9 mouse cellular contexts compared by ENCODE assay signal in genomic region chr2:151039726-151040125, GRCm38 (mm10). TPM values are rescaled to one million over a fixed set of nuclear protein-coding genes. Genes with fewer than 3 reads are reported as not detected.
DNase-seq lines count a peak whose midpoint lies in the region; ATAC-seq and TF ChIP-seq lines count a peak whose summit lies in the region.
"Had no signal": no experiment of that assay in that cellular context is flagged by ENCODE, and none has a peak within 500 bp of the region (broad histone marks: within the 10 kb centered on the region; RNA-seq: fewer than 3 reads in every experiment).

No protein-coding gene starts in this region.

- H3K27me3 ChIP-seq in kidney, embryonic 16.5 days (ENCODE audit: insufficient read depth, low read length), result no peaks in the 10 kb centered on the region
- no peaks in the 10 kb centered on the region for H3K27me3 ChIP-seq in heart, postnatal 0 days (ENCODE audit: control insufficient read depth, insufficient read depth, low read length)
- H3K27me3 ChIP-seq in liver, embryonic 15.5 days, result no peaks in the 10 kb centered on the region
- no peaks in the 10 kb centered on the region for H3K27me3 ChIP-seq in stomach, postnatal 0 days (ENCODE audit: control insufficient read depth, insufficient read depth, low read length)

- peak overlapping the region; percentile 73 for H3K4me2 ChIP-seq in kidney, embryonic 16.5 days (replicated peaks; ENCODE audit: low read depth, low read length)
- peak overlapping the region; percentile 98 for H3K4me2 ChIP-seq in heart, postnatal 0 days (ENCODE audit: low read depth, low read length)
- peak overlapping the region; percentile 92 for H3K4me2 ChIP-seq in liver, embryonic 15.5 days
- H3K4me2 ChIP-seq in stomach, postnatal 0 days (replicated peaks; ENCODE audit: low read depth), result peak overlapping the region; percentile 90

- no peak for TF ChIP-seq EP300 in heart, postnatal 0 days (IDR thresholded peaks at IDR 0.05; ENCODE audit: low read depth)
- no peak for TF ChIP-seq EP300 in stomach, postnatal 0 days (optimal IDR thresholded peaks at IDR 0.05)

- no peaks in the 10 kb centered on the region for H3K36me3 ChIP-seq in kidney, embryonic 16.5 days (ENCODE audit: insufficient read depth, low read length)
- no peaks in the 10 kb centered on the region for H3K36me3 ChIP-seq in heart, postnatal 0 days (replicated peaks; ENCODE audit: control insufficient read depth, insufficient read depth, low read length)
- peaks cover 9% of the 10 kb centered on the region; the same call in 1 of the 2 replicates for H3K36me3 ChIP-seq in liver, embryonic 15.5 days (replicated peaks)
- H3K36me3 ChIP-seq in stomach, postnatal 0 days (ENCODE audit: control insufficient read depth, insufficient read depth, low read length), result no peaks in the 10 kb centered on the region

- ATAC-seq in kidney, embryonic 16.5 days (ENCODE audit: low FRiP score, low TSS enrichment), result peak; percentile 32; the same call in 1 of the 2 replicates
- ATAC-seq in heart, postnatal 0 days (ENCODE audit: insufficient read depth, low read depth), result no peak
- ATAC-seq in liver, embryonic 15.5 days (ENCODE audit: insufficient read depth), result no peak
- ATAC-seq in stomach, postnatal 0 days (ENCODE audit: low FRiP score, low TSS enrichment), result peak; percentile 4; the same call in 1 of the 2 replicates

- no peak for TF ChIP-seq CTCF in heart, postnatal 0 days (IDR thresholded peaks at IDR 0.05; ENCODE audit: low read depth)
- TF ChIP-seq CTCF in stomach, postnatal 0 days (IDR thresholded peaks at IDR 0.05; ENCODE audit: low read depth), result no peak

- peak overlapping the region; percentile 99 for H3K4me3 ChIP-seq in kidney, embryonic 16.5 days (ENCODE audit: low read length)
- peak overlapping the region; percentile 88 for H3K4me3 ChIP-seq in heart, postnatal 0 days (ENCODE audit: low read depth, low read length)
- H3K4me3 ChIP-seq in liver, embryonic 15.5 days (replicated peaks), result peak overlapping the region; percentile 94
- peak overlapping the region; percentile 89 for H3K4me3 ChIP-seq in stomach, postnatal 0 days (ENCODE audit: low read depth, low read length)

- no peaks in the 10 kb centered on the region; the same call in 1 of the 2 replicates for H3K9me3 ChIP-seq in kidney, embryonic 16.5 days (ENCODE audit: low read length)
- H3K9me3 ChIP-seq in heart, postnatal 0 days (replicated peaks; ENCODE audit: control insufficient read depth, low read length), result no peaks in the 10 kb centered on the region
- H3K9me3 ChIP-seq in liver, embryonic 15.5 days (replicated peaks), result no peaks in the 10 kb centered on the region
- H3K9me3 ChIP-seq in stomach, postnatal 0 days (ENCODE audit: control insufficient read depth, low read length), result no peaks in the 10 kb centered on the region

- H3K4me1 ChIP-seq in kidney, embryonic 16.5 days (ENCODE audit: insufficient read depth, low read length), result peaks cover 14% of the 10 kb centered on the region
- H3K4me1 ChIP-seq in heart, postnatal 0 days (ENCODE audit: control insufficient read depth, insufficient read depth), result peaks cover 15% of the 10 kb centered on the region
- peaks cover 42% of the 10 kb centered on the region for H3K4me1 ChIP-seq in liver, embryonic 15.5 days (replicated peaks)
- no peaks in the 10 kb centered on the region for H3K4me1 ChIP-seq in stomach, postnatal 0 days (replicated peaks; ENCODE audit: control insufficient read depth, insufficient read depth)

- WGBS in kidney, embryonic 16.5 days, result 31% methylated on average over 8 of the region's 8 CpGs
- WGBS in heart, postnatal 0 days, result 44% methylated on average over 8 of the region's 8 CpGs
- 30% methylated on average over 8 of the region's 8 CpGs for WGBS in liver, embryonic 15.5 days (ENCODE audit: insufficient replicate concordance)
- 26% methylated on average over 8 of the region's 8 CpGs for WGBS in stomach, postnatal 0 days

- peak overlapping the region; percentile 85 for H3K9ac ChIP-seq in kidney, embryonic 16.5 days (replicated peaks; ENCODE audit: low read length)
- H3K9ac ChIP-seq in heart, postnatal 0 days (replicated peaks; ENCODE audit: low read depth, low read length), result peak overlapping the region; percentile 86
- H3K9ac ChIP-seq in liver, embryonic 15.5 days, result peak overlapping the region; percentile 98
- peak overlapping the region; percentile 81 for H3K9ac ChIP-seq in stomach, postnatal 0 days (ENCODE audit: low read length)

- no peak for DNase-seq in kidney, adult 9 months
- peak; percentile 48 for DNase-seq in brain, adult 2 months (ENCODE audit: low read depth, low spot score)
- DNase-seq in heart, postnatal 0 days (ENCODE audit: low spot score), result no peak
- peak; percentile 17 for DNase-seq in stomach, postnatal 0 days (ENCODE audit: low spot score)
- no peak for DNase-seq in ovary, postnatal 10 days (ENCODE audit: low spot score)
- no peak for DNase-seq in left cerebral cortex, adult 9 months (ENCODE audit: low spot score in 2 of 2)

- peak overlapping the region; percentile 64 for H3K27ac ChIP-seq in kidney, embryonic 16.5 days (ENCODE audit: low read length)
- H3K27ac ChIP-seq in heart, postnatal 0 days (ENCODE audit: low read depth), result peak overlapping the region; percentile 41; the same call in 1 of the 2 replicates
- peak overlapping the region; percentile 82 for H3K27ac ChIP-seq in liver, embryonic 15.5 days (replicated peaks)
- peak overlapping the region; percentile 61; the same call in 1 of the 2 replicates for H3K27ac ChIP-seq in stomach, postnatal 0 days (replicated peaks)

RNA-seq across cellular contexts. Expression of gene Nanp, which starts 0.5 kb away (rescaled TPM):
- polyA plus RNA-seq in kidney, embryonic 16.5 days (2015; fragmentation: Nextera tagmentation; extraction: Ambion mirVana), result 46.1 and 49.5 TPM in 2 replicates
- 7.0 and 9.3 TPM in 2 replicates for total RNA-seq in heart, postnatal 0 days (2014; rRNA removed; ENCODE audit: low replicate concordance)
- polyA plus RNA-seq in heart, postnatal 0 days (2015; fragmentation: Nextera tagmentation; extraction: Ambion mirVana), result 11.7 and 15.5 TPM in 2 replicates
- polyA plus RNA-seq in liver, embryonic 15.5 days (2015; fragmentation: Nextera tagmentation; extraction: Ambion mirVana), result 60.8 and 65.2 TPM in 2 replicates
- 34.1 and 35.5 TPM in 2 replicates for polyA plus RNA-seq in stomach, postnatal 0 days (2015; fragmentation: Nextera tagmentation; extraction: Ambion mirVana)

RNA-seq across cellular contexts. Expression of gene Ninl, which starts 0.5 kb away (rescaled TPM):
- 13.0 and 13.9 TPM in 2 replicates for polyA plus RNA-seq in kidney, embryonic 16.5 days (2015; fragmentation: Nextera tagmentation; extraction: Ambion mirVana)
- total RNA-seq in heart, postnatal 0 days (2014; rRNA removed; ENCODE audit: low replicate concordance), result 0.27 and 1.7 TPM in 2 replicates
- 1.2 and 1.4 TPM in 2 replicates for polyA plus RNA-seq in heart, postnatal 0 days (2015; fragmentation: Nextera tagmentation; extraction: Ambion mirVana)
- polyA plus RNA-seq in liver, embryonic 15.5 days (2015; fragmentation: Nextera tagmentation; extraction: Ambion mirVana), result 12.4 and 14.0 TPM in 2 replicates
- polyA plus RNA-seq in stomach, postnatal 0 days (2015; fragmentation: Nextera tagmentation; extraction: Ambion mirVana), result 1.9 and 2.3 TPM in 2 replicates

RNA-seq across cellular contexts. Expression of gene Gm14151, which starts 52.4 kb away (rescaled TPM):
- not detected in 2 replicates for polyA plus RNA-seq in kidney, embryonic 16.5 days (2015; fragmentation: Nextera tagmentation; extraction: Ambion mirVana)
- total RNA-seq in heart, postnatal 0 days (2014; rRNA removed; ENCODE audit: low replicate concordance), result not detected in 2 replicates
- polyA plus RNA-seq in heart, postnatal 0 days (2015; fragmentation: Nextera tagmentation; extraction: Ambion mirVana), result not detected in 2 replicates
- polyA plus RNA-seq in liver, embryonic 15.5 days (2015; fragmentation: Nextera tagmentation; extraction: Ambion mirVana), result not detected in 2 replicates
- not detected in 2 replicates for polyA plus RNA-seq in stomach, postnatal 0 days (2015; fragmentation: Nextera tagmentation; extraction: Ambion mirVana)
- total RNA-seq: neutrophil, adult 5-6 weeks had no signal

RNA-seq across cellular contexts. Expression of gene Gm14147, which starts 58.3 kb away (rescaled TPM):
- polyA plus RNA-seq in kidney, embryonic 16.5 days (2015; fragmentation: Nextera tagmentation; extraction: Ambion mirVana), result not detected in 2 replicates
- not detected in 2 replicates for total RNA-seq in heart, postnatal 0 days (2014; rRNA removed; ENCODE audit: low replicate concordance)
- polyA plus RNA-seq in heart, postnatal 0 days (2015; fragmentation: Nextera tagmentation; extraction: Ambion mirVana), result not detected in 2 replicates
- not detected in 2 replicates for polyA plus RNA-seq in liver, embryonic 15.5 days (2015; fragmentation: Nextera tagmentation; extraction: Ambion mirVana)
- not detected in 2 replicates for polyA plus RNA-seq in stomach, postnatal 0 days (2015; fragmentation: Nextera tagmentation; extraction: Ambion mirVana)
- total RNA-seq: neutrophil, adult 5-6 weeks had no signal

Comparison
In these comparisons a context has a peak if more than half of its experiments do, and no peak if none do; other contexts are left out.
1. ATAC-seq: peak in kidney, embryonic 16.5 days (single experiment) and stomach, postnatal 0 days (single experiment); none in heart, postnatal 0 days (single experiment) and liver, embryonic 15.5 days (single experiment).
2. DNase-seq: peak in brain, adult 2 months (single experiment) and stomach, postnatal 0 days (single experiment); none in kidney, adult 9 months (single experiment), heart, postnatal 0 days (single experiment), ovary, postnatal 10 days (single experiment) and left cerebral cortex, adult 9 months (0 of 2).
3. Peak in every context shown above with its lines, with median percentiles within 50 percentile points of each other: H3K27ac ChIP-seq, H3K4me2 ChIP-seq, H3K4me3 ChIP-seq and H3K9ac ChIP-seq.